Mouse (Mus musculus) cerebellum, postnatal 36 days (tissue): ENCODE measurements around the gene Plxdc1.

Source experiments
- DNase-seq, 2 experiments: peaks; one replicate each; pipeline ENCODE4 v3.0.0; 2021 to 2022; ENCODE audit warnings: mixed read lengths in 2 of 2

Plxdc1 gene

DNA sequence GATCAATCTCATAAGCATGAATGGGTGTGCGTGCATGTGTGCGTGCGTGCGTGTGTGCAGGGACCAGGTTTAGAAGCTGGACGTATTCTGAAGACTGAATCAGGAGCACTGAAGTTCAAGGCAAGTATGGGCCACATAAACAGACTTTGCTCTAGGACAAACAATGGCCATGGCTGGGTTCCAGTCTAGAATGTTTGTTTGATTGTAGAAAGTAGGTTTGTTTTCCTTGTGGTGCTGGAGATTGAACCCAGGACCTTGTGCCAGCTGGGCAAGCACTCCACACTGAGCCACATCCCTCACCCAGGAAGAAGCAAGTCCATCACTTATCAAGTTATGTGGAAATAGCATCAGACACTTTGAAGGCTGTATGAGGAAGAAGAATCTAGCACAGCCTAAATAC is 29.9 kb upstream of the Plxdc1 start:
- DNase-seq, result no peak

DNA sequence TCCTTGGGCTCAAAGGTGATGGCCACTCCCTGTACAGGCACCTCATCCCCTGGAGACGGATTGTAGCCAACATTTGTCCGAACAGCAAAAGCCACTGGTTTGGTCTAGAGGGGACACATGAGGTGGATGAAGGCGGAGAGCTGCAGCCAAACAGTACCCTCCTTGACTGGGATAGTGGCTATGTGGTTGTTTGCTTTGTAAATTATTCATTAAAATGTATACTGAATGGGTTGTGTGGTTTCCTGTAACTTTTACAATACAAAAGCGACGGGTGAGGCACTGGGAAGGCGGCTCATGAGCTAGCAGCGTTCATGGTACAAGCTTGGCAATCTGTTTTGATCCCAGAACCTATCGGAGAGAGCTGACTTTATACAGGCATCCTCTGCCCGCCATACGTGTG is 26.6 kb upstream of the Plxdc1 start:
- no peak for DNase-seq

DNA sequence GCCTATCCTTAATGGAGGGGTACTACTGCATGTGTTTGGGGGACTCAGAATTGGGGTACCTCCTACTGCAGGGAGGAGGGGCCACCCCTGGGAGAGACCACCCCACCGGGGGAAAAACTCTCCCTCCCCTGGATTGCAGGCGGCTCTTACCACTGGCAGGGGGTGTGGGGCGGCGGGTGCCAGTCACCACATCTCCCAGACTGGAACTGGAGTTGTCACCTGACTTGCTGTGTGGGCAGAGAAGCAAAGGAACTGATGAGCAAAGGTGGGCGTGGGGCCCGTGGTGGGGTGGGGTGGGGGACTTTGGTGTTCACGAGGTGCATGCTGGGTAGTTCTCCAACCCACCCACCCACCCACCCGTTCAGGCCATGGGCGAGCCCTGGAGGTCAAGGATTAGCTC is 25.5 kb upstream of the Plxdc1 start:
- no peak for DNase-seq

DNA sequence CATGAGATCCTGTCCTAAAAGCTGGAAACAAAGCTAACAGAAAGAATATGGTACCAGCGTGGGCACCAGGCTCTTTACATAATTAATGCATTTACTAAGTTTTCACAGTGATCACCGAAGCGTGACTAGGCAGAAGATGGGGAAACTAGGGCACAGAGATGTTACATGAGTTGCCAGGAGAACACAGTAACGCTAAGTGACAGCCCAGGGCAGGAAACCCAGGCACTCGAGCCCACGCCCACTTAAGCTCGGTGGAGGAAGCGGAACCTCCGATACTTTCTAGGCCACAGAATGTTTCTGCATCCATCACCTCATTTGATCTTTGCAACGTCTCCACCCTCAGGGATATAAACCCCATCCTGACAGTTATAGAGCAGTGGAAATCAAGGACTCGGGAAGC is 21.8 kb upstream of the Plxdc1 start:
- no peak for DNase-seq

DNA sequence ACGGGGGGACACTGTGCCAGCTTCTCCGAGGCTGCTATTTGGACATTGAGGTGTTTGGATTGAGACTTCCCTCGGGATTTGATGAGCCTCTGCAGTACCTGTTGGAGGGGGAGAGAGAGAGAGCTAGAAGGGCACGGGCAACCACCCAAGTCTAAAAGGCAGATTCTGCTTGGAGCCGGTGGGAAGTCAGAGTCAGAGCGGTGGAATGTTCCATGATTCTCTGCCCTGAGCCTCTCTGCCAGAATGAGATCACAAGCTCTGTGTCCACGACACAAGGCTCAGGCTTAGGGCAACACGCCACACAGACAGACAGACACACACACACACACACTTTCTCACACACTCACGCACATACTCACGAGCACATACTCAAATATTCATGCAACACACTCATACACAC is 19.4 kb upstream of the Plxdc1 start:
- DNase-seq, result no peak

DNA sequence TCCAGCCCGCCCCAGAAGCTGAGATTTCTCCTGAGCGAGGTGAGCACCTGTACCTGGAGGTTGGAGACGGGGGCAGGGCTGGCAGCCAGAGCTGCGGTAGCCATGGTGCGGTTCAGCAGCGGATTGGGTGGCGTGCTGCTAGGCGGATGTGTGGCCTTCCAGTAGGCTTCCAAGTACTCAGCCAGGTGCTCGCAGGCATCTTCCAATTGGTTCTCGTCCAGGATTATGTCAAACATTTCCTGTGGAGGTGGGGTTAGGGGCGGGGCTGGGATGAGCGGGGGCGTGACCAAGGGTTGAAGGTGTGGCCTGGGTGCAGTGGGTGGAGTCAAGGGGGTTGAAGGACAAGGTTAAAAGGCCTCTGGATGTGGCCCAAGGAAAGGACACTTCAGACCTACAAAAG is 18.8 kb upstream of the Plxdc1 start:
- no peak for DNase-seq

DNA sequence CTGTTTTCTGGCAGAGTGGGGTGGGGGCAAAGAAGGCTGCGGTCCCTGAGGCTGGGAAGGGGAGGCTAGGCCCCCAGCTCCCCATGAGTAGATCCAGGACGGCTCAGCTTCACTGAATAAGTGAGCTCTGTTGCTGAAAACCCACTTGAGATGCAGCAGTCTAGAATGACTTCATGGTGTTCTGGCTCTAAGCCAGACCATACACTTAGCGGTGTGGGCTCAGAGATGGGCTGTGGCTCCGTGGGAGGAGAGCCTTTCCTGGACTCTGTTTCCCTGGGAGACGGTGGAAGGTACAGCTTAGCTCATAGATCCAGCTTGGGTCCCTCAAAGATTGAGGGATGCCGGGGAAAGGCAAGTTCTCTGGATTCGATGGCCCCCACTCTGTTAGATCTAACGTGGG is 17.9 kb upstream of the Plxdc1 start:
- DNase-seq, result no peak

DNA sequence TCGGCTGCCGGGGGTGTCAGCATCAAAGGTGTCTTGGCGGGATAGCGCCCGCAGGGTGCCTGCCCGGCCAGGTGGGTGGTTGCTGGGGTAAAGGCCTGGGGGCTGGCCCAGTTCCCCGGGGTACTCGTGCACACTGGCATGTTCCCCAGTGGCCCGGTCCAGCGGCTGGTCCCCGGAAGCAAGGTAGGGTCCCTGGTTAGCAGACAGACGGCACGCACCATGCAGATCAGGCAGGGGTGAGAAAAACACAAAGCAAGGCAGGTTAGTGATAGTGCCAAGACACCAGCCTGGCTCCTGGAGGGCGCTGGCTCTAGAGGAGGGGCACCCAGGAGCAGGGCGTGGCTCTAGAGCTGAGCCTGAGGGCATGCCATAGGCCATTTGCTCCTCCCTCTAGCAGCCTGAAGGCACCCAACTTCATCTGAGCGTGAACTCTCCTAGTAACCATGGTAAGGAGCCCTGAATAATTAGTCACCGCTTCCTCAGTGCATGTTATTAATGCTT is 17.0 kb upstream of the Plxdc1 start:
- DNase-seq, result no peak

DNA sequence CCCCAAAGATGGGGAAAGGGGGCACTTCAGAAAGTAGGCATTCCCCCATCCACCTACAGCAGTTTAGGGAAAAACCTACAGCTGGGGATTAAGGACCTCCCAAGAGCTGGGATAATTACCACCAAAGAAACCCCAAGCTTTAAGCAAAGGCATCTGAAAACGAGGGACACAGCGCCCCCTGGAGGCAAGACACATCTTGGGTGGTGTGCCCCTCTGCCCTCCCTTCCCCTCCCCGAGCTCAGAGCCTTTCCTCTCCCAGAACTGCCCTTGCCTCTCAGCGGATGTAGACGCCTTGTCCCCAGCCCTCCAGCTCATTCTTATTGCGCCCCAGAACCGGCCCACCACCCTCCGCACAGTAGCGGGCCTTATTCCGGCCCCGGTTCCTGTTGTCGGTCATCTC is 16.4 kb upstream of the Plxdc1 start:
- peak; percentile 82 for DNase-seq

DNA sequence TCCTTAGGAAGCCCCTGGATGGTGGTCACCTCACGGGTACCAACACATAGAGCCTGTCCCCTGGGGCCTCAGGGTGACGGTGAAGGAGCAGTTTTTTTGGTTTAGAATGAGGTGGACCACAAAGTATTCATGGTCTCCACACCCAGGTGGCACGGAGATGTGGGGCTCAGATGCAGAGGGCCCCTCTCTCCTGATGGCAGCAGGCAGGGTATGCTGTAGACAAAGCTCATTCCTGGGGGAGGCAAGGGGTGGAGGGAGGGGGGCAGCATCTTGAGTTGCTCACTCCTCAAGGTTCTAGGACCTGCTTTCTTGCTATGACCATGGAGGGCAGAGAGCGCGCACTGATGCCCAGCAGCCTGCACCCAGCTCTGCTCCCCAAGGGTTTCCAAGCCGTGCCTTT is 15.7 kb upstream of the Plxdc1 start:
- DNase-seq, result no peak

DNA sequence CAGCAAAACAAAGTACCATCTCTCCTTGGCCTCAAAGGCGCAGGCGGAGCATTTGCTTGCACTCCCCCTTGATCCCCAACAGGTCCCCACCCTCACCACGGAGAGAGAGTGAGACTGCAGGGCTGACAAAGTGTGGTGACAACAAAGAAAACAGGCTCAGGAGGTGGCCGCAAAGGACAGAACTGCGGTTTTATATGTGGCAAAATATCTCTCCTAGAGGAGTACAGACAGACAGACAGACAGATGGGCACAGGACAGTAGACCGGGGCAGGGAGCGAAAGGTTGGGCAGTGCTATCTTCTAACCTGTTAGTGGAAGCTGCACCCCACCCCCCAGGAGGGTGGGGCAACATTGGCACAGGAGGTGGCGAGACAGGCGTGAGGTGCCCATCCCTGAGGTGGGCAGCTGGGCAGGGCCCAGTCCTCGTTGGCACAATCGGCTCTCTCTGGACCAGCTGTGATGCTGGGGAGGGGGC is 15.1 kb upstream of the Plxdc1 start:
- DNase-seq, result no peak

DNA sequence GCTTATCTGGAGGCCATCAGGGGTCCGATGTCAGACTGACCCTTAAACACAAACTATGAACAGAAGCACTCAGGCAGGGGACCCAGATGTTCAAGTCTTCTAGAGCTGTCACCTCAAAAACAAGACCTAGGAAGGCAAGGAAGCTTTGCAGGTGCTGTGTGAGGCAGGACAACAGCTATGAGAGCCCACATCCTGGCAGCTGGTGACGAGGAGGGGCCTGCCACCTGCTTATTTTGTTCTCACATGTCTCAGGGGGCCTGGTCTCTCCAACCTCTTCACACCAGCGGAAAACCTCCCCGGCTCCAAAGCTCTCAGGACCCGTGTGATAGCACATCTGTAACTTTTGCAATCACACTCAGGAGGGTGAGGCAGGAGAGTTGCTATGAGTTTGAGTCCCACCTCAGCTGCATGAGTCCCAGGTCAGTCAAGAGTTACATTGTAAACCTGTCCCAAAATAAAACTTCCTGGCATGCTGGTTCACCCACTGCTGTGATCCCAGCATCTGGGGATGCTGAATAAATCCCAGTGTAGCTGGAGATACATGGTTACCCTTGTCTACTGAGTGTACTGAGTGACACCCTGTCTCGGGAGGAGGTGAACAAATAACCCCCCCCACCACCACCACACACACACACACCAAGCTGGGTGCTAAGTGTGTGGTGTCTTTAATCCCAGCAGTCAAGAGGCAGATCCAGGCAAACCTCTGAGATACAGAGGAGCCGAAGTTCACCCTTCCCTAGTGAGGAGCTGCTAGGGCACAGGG is 14.3 kb upstream of the Plxdc1 start:
- no peak for DNase-seq

DNA sequence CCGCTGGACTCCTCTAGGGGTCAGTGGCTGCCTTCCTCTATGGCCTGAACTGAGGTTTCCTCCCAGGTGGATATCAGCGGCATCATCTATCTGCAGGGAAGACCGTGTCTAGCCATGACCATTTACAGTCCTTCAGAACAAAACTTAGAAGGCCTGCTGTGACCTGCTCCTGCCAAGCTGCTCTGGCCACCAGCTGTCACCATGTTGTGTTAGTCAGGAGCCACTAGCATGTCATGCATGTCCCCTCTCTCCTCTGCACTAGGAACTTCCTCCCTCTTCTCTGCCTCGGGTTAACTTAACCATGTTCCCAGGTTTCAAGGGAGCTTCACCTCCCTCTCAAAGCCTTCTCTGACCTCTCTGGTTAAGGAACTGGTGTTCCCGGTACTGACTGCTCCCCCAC is 13.5 kb upstream of the Plxdc1 start:
- DNase-seq, result no peak

DNA sequence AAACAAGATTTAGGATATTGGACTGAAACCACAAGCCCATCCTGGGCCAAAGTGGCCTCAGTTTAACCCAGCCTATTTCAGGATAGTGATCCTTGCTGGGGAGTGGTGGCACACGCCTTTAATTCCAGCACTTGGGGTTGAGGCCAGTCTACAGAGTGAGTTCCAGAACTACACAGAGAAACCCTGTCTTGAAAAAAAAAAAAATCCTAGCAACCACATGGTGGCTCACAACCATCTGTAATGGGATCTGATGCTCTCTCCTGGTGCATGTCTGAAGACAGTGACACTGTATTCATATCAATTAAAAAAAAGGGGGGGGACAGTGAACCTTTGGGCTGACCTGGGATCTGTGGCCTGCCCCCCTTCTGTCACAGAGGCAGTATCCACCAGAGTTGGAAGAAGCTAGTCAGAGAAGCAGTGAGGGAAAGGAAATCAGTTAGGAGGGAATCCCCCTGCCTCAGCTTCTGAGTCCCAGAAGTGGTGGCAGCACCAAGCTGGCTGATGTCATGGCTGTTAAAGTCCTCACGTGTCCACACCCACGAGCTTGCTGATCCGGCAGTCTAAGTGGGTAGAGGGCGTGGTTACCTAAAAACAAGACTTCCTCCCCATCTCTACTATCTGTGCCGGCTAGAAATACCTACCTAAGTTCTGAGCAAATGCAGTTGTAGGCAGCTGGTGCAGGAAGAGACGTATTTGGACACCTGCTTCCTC is 12.8 kb upstream of the Plxdc1 start:
- no peak for DNase-seq

DNA sequence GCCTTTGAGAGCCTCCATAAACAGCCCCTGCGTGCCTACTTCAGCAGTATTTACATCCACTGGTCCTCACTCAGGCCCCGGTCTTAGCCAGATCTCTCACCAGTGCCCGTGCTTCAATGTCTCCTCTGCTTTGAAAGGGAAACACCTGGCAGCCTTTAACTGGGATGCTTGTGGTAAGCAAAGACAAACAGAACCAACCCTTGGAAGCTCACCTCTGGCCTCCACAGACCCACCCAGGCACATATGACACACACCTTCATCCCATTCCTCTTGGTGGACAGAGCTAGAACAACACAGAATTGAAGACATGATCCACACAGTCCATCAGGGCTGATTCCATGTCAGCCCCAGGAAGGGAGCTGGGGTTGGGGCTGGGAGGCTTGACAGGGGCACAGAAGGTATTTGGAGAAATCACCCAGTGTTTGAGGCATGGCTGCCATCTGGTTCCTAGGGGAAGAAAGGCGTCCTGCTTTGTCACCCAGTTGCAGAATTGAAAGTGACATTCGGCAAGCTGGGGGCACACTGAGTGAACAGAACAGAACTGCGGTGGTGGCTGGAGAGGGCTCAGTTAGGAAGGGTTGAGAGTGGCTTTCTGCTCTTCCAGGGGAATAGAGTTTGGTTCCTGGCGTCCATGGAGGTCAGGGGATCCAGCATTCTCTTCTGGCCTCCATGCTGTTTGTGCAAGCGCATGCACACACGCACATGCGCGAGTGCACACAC is 12.0 kb upstream of the Plxdc1 start:
- no peak for DNase-seq

DNA sequence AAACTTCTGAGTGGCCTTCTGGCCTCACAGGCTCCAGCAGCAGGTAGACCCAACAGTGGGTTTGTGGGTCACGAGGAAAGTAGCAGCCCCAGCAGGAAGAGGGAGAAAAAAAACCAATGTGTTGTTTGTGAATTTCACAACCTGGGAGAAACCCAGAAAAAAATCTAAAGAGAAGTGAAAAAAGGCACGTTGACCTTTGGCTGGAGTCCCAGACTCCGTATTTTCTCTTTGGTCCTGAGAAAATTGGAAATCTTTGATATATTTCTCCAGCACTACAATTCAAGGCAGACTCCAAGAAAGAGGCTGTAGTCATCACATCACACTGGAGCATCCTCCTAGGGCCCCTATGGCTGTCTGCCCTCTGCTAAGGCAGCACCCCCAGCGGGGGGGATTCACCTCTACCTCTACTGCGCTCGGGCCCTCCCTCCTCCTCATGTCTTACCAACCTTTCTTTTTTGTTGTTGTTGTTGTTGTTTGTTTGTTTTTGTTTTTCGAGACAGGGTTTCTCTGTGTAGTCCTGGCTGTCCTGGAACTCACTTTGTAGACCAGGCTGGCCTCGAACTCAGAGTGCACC is 11.2 kb upstream of the Plxdc1 start:
- no peak for DNase-seq

DNA sequence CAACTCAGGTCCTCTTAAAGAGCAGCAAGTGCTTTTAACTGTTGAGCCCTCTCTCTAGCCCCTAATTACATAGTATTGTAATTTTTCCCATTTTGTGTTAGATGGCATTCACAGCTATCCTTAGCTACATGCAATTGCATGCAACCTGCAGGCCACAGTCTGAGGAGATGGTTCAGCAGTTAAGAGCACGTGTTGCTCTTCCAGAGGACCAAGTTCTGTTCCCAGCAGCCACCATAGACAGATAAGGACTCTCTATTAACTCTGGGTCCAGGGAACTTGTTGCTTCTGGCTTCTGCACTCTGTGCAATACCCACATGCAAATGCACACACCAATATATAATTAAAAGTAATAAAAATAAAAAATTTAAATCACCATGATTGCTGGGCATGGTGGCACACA is 10.4 kb upstream of the Plxdc1 start:
- DNase-seq, result no peak

DNA sequence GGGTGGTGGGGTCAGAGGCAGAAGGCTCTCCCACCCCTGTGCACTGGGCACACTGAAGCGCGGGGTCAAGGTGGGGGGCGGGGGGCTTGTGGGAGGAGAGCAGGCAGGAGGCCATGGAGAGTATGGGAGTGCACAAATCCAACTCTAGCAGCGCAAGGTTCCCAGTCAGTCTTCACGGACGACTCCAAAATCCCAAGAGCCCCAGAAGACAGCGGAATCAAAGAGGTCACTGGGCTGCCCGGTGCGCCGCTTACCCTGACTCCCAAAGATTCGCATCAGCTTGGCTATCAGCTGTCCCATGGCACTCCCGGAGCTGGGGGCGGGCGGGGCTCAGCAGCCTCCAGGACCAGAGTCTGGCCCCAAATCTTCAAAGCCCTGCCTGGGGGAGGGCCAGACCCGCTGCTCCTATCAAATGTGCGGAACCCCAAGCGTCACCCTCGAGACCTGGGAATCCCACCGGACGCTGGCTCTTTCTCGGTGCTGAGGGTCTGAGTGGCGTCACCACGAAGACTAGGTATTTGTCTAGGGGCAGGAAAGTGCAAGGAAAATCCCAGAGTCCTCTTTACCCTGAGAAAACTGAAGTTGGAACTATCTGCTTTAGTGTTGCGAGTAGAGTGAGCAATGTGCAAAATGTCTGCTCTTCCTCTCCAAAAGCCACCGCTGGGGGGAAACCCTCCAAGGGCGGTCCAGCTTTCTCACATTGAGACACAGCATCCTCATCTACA is 9.5 kb upstream of the Plxdc1 start, which contains the start of gene Arl5c:
Arl5c (minus strand) TSS at position 618 of the 725 bp plus-strand sequence.
- DNase-seq, result no peak

DNA sequence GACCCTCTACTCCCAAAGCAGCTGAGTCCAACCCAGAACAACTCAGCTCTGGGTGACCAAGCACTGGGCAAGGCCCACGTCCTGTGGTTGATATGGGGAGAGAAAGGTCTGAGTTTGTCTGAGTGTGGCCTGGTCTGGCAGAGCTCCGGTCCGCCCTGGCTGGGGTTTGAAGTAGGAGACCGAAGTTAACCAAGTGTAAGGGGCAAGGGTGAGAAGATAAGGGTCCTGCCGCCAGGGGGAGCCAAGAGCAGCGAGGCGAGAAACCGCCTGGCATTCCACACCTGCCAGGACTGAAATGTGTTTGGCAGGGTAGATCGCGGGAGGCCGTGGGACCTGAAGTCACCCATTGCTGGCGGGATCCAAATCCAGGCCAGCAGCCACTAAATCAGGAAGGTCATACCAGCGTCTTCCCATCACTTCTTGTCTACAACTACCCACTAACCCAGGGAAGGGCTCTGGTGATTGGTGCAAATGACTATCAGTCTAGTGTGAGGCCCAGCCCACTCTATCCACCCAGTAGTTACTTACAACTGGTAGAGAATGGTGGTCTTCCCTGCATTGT is 8.4 kb upstream of the Plxdc1 start:
- peak; percentile 75 to 77 for DNase-seq

DNA sequence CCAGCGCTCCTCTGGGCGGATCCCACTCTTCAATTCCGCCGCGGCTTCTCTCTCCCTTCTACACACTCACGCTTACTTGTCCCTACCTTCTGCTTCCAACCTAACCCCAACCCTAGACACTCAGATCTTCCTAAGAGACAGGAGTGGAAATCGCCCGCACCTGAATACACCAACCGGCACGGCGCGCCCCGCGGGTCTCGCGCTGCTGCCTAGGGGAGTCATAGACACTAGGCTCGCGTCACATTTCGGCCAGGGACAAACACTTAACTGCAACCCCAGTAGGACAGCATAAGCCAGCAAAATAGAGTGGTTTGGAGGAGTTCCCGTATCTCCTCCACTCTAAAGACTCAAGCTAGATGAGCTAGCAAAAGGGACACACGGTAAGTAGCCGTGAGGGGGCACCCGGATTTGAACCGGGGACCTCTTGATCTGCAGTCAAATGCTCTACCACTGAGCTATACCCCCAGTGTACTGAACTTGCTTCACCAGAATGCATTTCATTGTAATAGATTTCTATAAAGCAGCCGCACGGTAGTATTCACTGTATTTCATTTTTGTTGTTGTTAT is 2.4 kb upstream of the Plxdc1 start:
- peak; percentile 89 to 94 for DNase-seq
